ENCODE assay signal across 7 mouse cellular contexts in the genomic region with DNA sequence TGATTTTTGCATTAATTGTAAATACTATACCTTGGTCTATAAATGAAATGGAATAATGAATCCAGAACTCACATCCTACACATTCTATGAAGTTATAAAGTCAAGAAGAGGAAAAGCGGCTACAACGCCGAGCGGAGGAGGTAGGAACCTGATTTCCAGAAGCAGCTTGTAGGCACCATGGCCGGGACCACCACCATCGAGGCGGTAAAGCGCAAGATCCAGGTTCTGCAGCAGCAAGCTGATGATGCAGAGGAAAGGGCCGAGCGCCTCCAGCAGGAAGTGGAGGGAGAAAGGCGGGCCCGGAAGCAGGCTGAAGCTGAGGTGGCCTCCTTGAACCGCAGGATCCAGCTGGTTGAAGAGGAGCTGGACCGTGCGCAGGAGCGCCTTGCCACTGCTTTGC. TPM values are rescaled to one million over a fixed set of nuclear protein-coding genes. Genes with fewer than 3 reads are reported as not detected.
DNase-seq lines count a peak whose midpoint lies in the region; ATAC-seq lines count a peak whose summit lies in the region.
"Not testable (repeated sequence)": the region's sequence is repeated elsewhere in the genome, so short reads cannot be mapped to it uniquely, and the experiment has no call there.

A gene (plus strand): TSS at position 110 of the 400 bp plus-strand sequence.

- DNase-seq in adrenal gland, adult 18-20 months (ENCODE audit: low spot score in 2 of 2); adrenal gland, postnatal 4 days (ENCODE audit: low spot score in 2 of 2); layer of hippocampus, postnatal 25 days (ENCODE audit: extremely low spot score in 1 of 2, low spot score in 1 of 2); left cerebral cortex, postnatal 25 days (ENCODE audit: low spot score in 2 of 2): not testable (repeated sequence)

- peak; percentile 79 for ATAC-seq in granulocyte monocyte progenitor cell, adult 5-6 weeks (replicated peaks; ENCODE audit: poor library complexity, severe bottlenecking)
- peak in 1 of 2 experiments; percentile 36; a peak in 2 of 4 replicates for ATAC-seq in hematopoietic stem cell, adult 5-6 weeks (replicated peaks in 1 of 2; ENCODE audit: insufficient read depth in 1 of 2, low FRiP score in 2 of 2, low TSS enrichment in 1 of 2, low read depth in 1 of 2, poor library complexity in 2 of 2, severe bottlenecking in 2 of 2)
- peak; percentile 52; the same call in 1 of the 2 replicates for ATAC-seq in megakaryocyte progenitor cell, adult 5-6 weeks (replicated peaks; ENCODE audit: poor library complexity)

- intact Hi-C loops in left cerebral cortex, postnatal 25 days (cut with DNase I): not testable (repeated sequence)

RNA-seq across cellular contexts. Expression of the gene that starts here (rescaled TPM):
- total RNA-seq in adrenal gland, adult 18-20 months (2021): 10 to 100 TPM; 46.4 to 50.8 TPM
- 10 to 100 TPM; 61.5 to 65.7 TPM for total RNA-seq in adrenal gland, postnatal 4 days (2021)
- 6.2 and 8.0 TPM in 2 replicates for total RNA-seq in granulocyte monocyte progenitor cell, adult 5-6 weeks (2014; fragmentation: Nextera tagmentation)
- total RNA-seq in granulocyte monocyte progenitor cell, adult 5-6 weeks (2017): 39.5 and 61.8 TPM in 2 replicates
- total RNA-seq in hematopoietic stem cell, adult 5-6 weeks (2017): 53.8 and 57.0 TPM in 2 replicates
- total RNA-seq in layer of hippocampus, postnatal 25 days (2021): 10 to 100 TPM; 45.5 to 49.7 TPM
- total RNA-seq in left cerebral cortex, postnatal 25 days (2021): 10 to 100 TPM; 41.5 to 46.4 TPM
- 10.6 and 11.9 TPM in 2 replicates for total RNA-seq in megakaryocyte progenitor cell, adult 5-6 weeks (2015)
- total RNA-seq in megakaryocyte progenitor cell, adult 5-6 weeks (2017): 55.0 and 59.8 TPM in 2 replicates
